Mouse (Mus musculus) small intestine, adult 2 months (tissue): ENCODE measurements around the gene Osbpl11.

Experiments
- CTCF ChIP-seq: fragments of 200-500 bp; IDR thresholded peaks from 2 replicates; pipeline ENCODE4 v1.5.1; 2012; ENCODE audit warnings: low read depth, mild to moderate bottlenecking, control low read depth, inconsistent platforms, low read length, moderate library complexity, mixed read lengths; ENCODE audit not compliant: insufficient replicate concordance, insufficient read length; ENCODE audit errors: extremely low read depth
- POLR2A ChIP-seq: fragments of 200-500 bp; IDR thresholded peaks from 2 replicates; pipeline ENCODE4 v1.6.1; 2012; ENCODE audit warnings: low read depth, mild to moderate bottlenecking, control low read depth, inconsistent platforms, low read length, moderate library complexity

DNA sequence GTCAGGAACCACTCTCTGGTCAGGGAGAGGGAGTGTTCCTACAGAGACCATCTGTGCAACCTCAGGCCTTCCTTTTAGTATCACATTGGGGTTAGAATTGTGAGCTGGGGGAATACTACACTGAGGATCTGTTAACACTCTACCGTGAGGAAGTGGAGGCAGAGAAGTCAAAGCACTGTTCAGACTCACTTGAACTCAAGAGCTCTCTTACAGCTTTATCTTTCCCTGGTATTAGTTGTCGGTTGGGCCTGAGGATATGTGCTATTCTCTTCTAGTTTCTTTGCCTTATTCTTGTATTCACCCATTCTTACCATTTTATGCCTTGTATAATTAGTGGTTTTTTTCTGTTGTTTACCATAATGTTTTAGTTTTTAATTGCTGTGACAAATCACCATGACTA, 73.7 kb downstream of the Osbpl11 start:
- TF ChIP-seq POLR2A = no peak
- TF ChIP-seq CTCF = no peak
